Mouse (Mus musculus) inflammation-experienced regulatory T-cells, adult 16 weeks (primary cell): ENCODE data around the gene Spata7. TPM values are rescaled to one million over a fixed set of nuclear protein-coding genes. Genes with fewer than 3 reads are reported as not detected.

Experiments used
- polyA plus RNA-seq: library from polyadenylated mRNA; unstranded; fragments of 100-300 nt; shearing (Covaris generic); gene quantifications from one replicate; pipeline ENCODE4 v1.2.1, GENCODE M21; 2017

The Spata7 gene
- 1.2 TPM for polyA plus RNA-seq

GRCm38 (mm10) chr12:98627392-98628259 is at the start of gene Spata7:
Spata7 (plus strand) TSS chr12:98628157.

Other genes starting within 250 kb of the Spata7 start
- gene Kcnk10, start 49.8 kb upstream of the Spata7 start, polyA plus RNA-seq, result 0.07 TPM
- 5.6 TPM for gene Ptpn21, start 109.2 kb downstream of the Spata7 start, polyA plus RNA-seq
- gene Zc3h14, start 118.8 kb downstream of the Spata7 start, polyA plus RNA-seq, result 39.2 TPM